Comparison of ENCODE assay signal across 11 mouse cellular contexts in genomic region chr12:56959230-56960051, GRCm38 (mm10).
DNase-seq lines count a peak whose midpoint lies in the region; ATAC-seq and TF ChIP-seq lines count a peak whose summit lies in the region.
"Had no signal": no experiment of that assay in that cellular context is flagged by ENCODE, and none has a peak within 500 bp of the region (broad histone marks: within the 10 kb centered on the region; RNA-seq: fewer than 3 reads in every experiment).

No protein-coding gene starts in this region.

- no peaks in the 10 kb centered on the region for H3K36me3 ChIP-seq in kidney, embryonic 14.5 days (ENCODE audit: control insufficient read depth, insufficient read depth, low read length)
- no peaks in the 10 kb centered on the region for H3K36me3 ChIP-seq in hindbrain, embryonic 11.5 days (ENCODE audit: control insufficient read depth, insufficient read depth, low read length)
- no peaks in the 10 kb centered on the region for H3K36me3 ChIP-seq in midbrain, postnatal 0 days (ENCODE audit: insufficient read depth, low read length)
- H3K36me3 ChIP-seq: G1E had no signal

- no peaks in the 10 kb centered on the region for H3K9me3 ChIP-seq in kidney, embryonic 14.5 days (ENCODE audit: control insufficient read depth, low read length)
- H3K9me3 ChIP-seq in hindbrain, embryonic 11.5 days (ENCODE audit: control insufficient read depth, low read length), result no peaks in the 10 kb centered on the region
- H3K9me3 ChIP-seq in midbrain, postnatal 0 days (ENCODE audit: low read length), result no peaks in the 10 kb centered on the region
- H3K9me3 ChIP-seq: G1E had no signal

- peaks cover 7% of the 10 kb centered on the region; the same call in 1 of the 2 replicates for H3K4me1 ChIP-seq in kidney, embryonic 14.5 days (ENCODE audit: control insufficient read depth, insufficient read depth, low read length)
- H3K4me1 ChIP-seq in hindbrain, embryonic 11.5 days (replicated peaks; ENCODE audit: control insufficient read depth, insufficient read depth, low read length), result no peaks in the 10 kb centered on the region
- H3K4me1 ChIP-seq in midbrain, postnatal 0 days (ENCODE audit: insufficient read depth, low read length), result no peaks in the 10 kb centered on the region

- H3K4me2 ChIP-seq in kidney, embryonic 14.5 days (replicated peaks; ENCODE audit: low read depth, low read length), result peak overlapping the region; percentile 25
- no peak overlapping the region for H3K4me2 ChIP-seq in hindbrain, embryonic 11.5 days (replicated peaks; ENCODE audit: low read depth, low read length)
- peak overlapping the region; percentile 23; the same call in 1 of the 2 replicates for H3K4me2 ChIP-seq in midbrain, postnatal 0 days (ENCODE audit: low read depth, low read length, poor library complexity, severe bottlenecking)

- no peak overlapping the region for H3K9ac ChIP-seq in kidney, embryonic 14.5 days (ENCODE audit: low read depth, low read length)
- H3K9ac ChIP-seq in hindbrain, embryonic 11.5 days (ENCODE audit: low read depth, low read length), result no peak overlapping the region
- H3K9ac ChIP-seq in midbrain, postnatal 0 days (replicated peaks; ENCODE audit: low read length, poor library complexity, severe bottlenecking), result no peak overlapping the region

- no peak for DNase-seq in kidney, postnatal 10 days
- peak; percentile 79 for DNase-seq in embryo, embryonic 10 days (ENCODE audit: low spot score)
- no peak for DNase-seq in hindbrain, embryonic 11.5 days (ENCODE audit: low spot score)
- no peak for DNase-seq in midbrain, postnatal 0 days (ENCODE audit: low spot score)
- no peak for DNase-seq in left cerebral cortex, adult 9 months (ENCODE audit: low spot score in 2 of 2)
- DNase-seq in layer of hippocampus, postnatal 25 days (ENCODE audit: extremely low spot score in 1 of 2, low spot score in 1 of 2), result no peak
- DNase-seq in layer of hippocampus, postnatal 14 days (ENCODE audit: low spot score in 2 of 2), result no peak
- DNase-seq: cerebellum, adult 9-10 months; spleen, adult 18-20 months had no signal

- 9% methylated on average over 9 of the region's 9 CpGs for WGBS in kidney, embryonic 14.5 days
- 8% methylated on average over 9 of the region's 9 CpGs for WGBS in hindbrain, embryonic 11.5 days
- 23% methylated on average over 9 of the region's 9 CpGs for WGBS in midbrain, postnatal 0 days

- TF ChIP-seq CTCF in midbrain, postnatal 0 days (IDR thresholded peaks at IDR 0.05), result no peak

- no peak overlapping the region for H3K4me3 ChIP-seq in kidney, embryonic 14.5 days (ENCODE audit: low read length)
- no peak overlapping the region for H3K4me3 ChIP-seq in hindbrain, embryonic 11.5 days (ENCODE audit: low read depth, low read length)
- no peak overlapping the region for H3K4me3 ChIP-seq in midbrain, postnatal 0 days (ENCODE audit: low read depth, low read length)

- peaks cover 13% of the 10 kb centered on the region for H3K27me3 ChIP-seq in kidney, embryonic 14.5 days (ENCODE audit: control insufficient read depth, insufficient read depth, low read length)
- H3K27me3 ChIP-seq in hindbrain, embryonic 11.5 days (ENCODE audit: control insufficient read depth, insufficient read depth, low read length), result no peaks in the 10 kb centered on the region; the same call in 1 of the 2 replicates
- H3K27me3 ChIP-seq in midbrain, postnatal 0 days (ENCODE audit: insufficient read depth, low read length), result no peaks in the 10 kb centered on the region

- no peak overlapping the region for H3K27ac ChIP-seq in kidney, embryonic 14.5 days (ENCODE audit: low read depth, low read length)
- H3K27ac ChIP-seq in hindbrain, embryonic 11.5 days (ENCODE audit: low read depth, low read length), result no peak overlapping the region
- H3K27ac ChIP-seq in midbrain, postnatal 0 days (ENCODE audit: low read depth, low read length), result no peak overlapping the region

- peak; percentile 71 for ATAC-seq in kidney, embryonic 14.5 days (ENCODE audit: low FRiP score, low TSS enrichment)
- peak; percentile 30; the same call in 1 of the 2 replicates for ATAC-seq in hindbrain, embryonic 11.5 days (ENCODE audit: low FRiP score)
- ATAC-seq in midbrain, postnatal 0 days (ENCODE audit: low FRiP score), result no peak
